Mouse (Mus musculus) kidney, adult 18-20 months (tissue): Measurements from ENCODE around the gene Ltb4r1.

Experiments used
- DNase-seq: peaks from one replicate; pipeline ENCODE4 v3.0.0; 2021

The Ltb4r1 gene

GRCm38 (mm10) chr14:55765696-55766095 is at the start of gene Ltb4r1:
Gene Ltb4r1 (plus strand): TSS chr14:55765962.
- DNase-seq = no peak

GRCm38 (mm10) chr14:55716271-55716670 is 49.5 kb upstream of the Ltb4r1 start:
- DNase-seq = peak; percentile 35

GRCm38 (mm10) chr14:55716884-55717283 is 48.9 kb upstream of the Ltb4r1 start:
- peak; percentile 58 for DNase-seq

GRCm38 (mm10) chr14:55719737-55720136 is 46.0 kb upstream of the Ltb4r1 start:
- DNase-seq = no peak

- DNase-seq = peak; percentile 40
These were observed 45.1 kb upstream of the Ltb4r1 start for GRCm38 (mm10) chr14:55720666-55721065.

- peak; percentile 52 for DNase-seq
These were observed 44.7 kb upstream of the Ltb4r1 start for GRCm38 (mm10) chr14:55721076-55721475.

GRCm38 (mm10) chr14:55721700-55722437 is 43.9 kb upstream of the Ltb4r1 start, which contains the start of gene Rabggta:
Gene Rabggta (minus strand): TSS chr14:55722263.
- DNase-seq = peak; percentile 94

- no peak for DNase-seq
These were observed 43.3 kb upstream of the Ltb4r1 start for GRCm38 (mm10) chr14:55722438-55722945.

GRCm38 (mm10) chr14:55723433-55723832 is 42.3 kb upstream of the Ltb4r1 start:
- DNase-seq = no peak

GRCm38 (mm10) chr14:55724411-55724871 is 41.3 kb upstream of the Ltb4r1 start:
- no peak for DNase-seq

GRCm38 (mm10) chr14:55726261-55726660 is 39.5 kb upstream of the Ltb4r1 start:
- no peak for DNase-seq

GRCm38 (mm10) chr14:55727889-55728685 is 37.7 kb upstream of the Ltb4r1 start:
- DNase-seq = no peak

- DNase-seq = no peak
These were observed 35.6 kb upstream of the Ltb4r1 start for GRCm38 (mm10) chr14:55730116-55730515.

GRCm38 (mm10) chr14:55730531-55731032 is 35.2 kb upstream of the Ltb4r1 start:
- no peak for DNase-seq

- DNase-seq = no peak
These were observed 31.9 kb upstream of the Ltb4r1 start for GRCm38 (mm10) chr14:55733889-55734288.

- DNase-seq = no peak
These were observed 30.9 kb upstream of the Ltb4r1 start for GRCm38 (mm10) chr14:55734869-55735268.

- DNase-seq = no peak
These were observed 30.4 kb upstream of the Ltb4r1 start for GRCm38 (mm10) chr14:55735334-55735733.

GRCm38 (mm10) chr14:55735758-55736157 is 30.0 kb upstream of the Ltb4r1 start:
- no peak for DNase-seq

GRCm38 (mm10) chr14:55737086-55737687 is 28.6 kb upstream of the Ltb4r1 start:
- no peak for DNase-seq

- peak; percentile 93 for DNase-seq
These were observed 22.1 kb upstream of the Ltb4r1 start for GRCm38 (mm10) chr14:55743711-55744110.

- peak; percentile 89 for DNase-seq
These were observed 20.4 kb upstream of the Ltb4r1 start, which contains the start of the genes Dhrs1 and Nop9 for GRCm38 (mm10) chr14:55745180-55745860. Gene Dhrs1 (minus strand): TSS chr14:55745690. Gene Nop9 (plus strand): TSS chr14:55745693.

GRCm38 (mm10) chr14:55745861-55746237 is 19.9 kb upstream of the Ltb4r1 start:
- no peak for DNase-seq
